Mouse (Mus musculus): ENCODE measurements at regions not wholly inside any gene's neighbourhood (a gene's known extent, or its start where the extent isn't known, plus 50 kb on each side); places are given as distances from the start of the nearest gene placed in this dataset.
"Not testable (repeated sequence)": the region's sequence is repeated elsewhere in the genome, so short reads cannot be mapped to it uniquely, and the experiment has no call there.

- dilution Hi-C loops (cut with MboI; ENCODE audit: extremely low pct_ligation_motif_present, extremely low pct_unique_long_range_greater_than_20kb, low sequenced_read_pairs); H3K27me3 ChIP-seq (replicated peaks); H3K4me3 ChIP-seq (replicated peaks in 1 of 3; ENCODE audit: low read depth in 2 of 3, low read length in 2 of 3, poor library complexity in 1 of 3); H3K9me3 ChIP-seq (replicated peaks; ENCODE audit: low read length); H3K9ac ChIP-seq (ENCODE audit: insufficient read depth, low read depth); H3K79me2 ChIP-seq (replicated peaks; ENCODE audit: control insufficient read depth, extremely low read depth, insufficient read depth, poor library complexity, severe bottlenecking); H3K4me2 ChIP-seq (ENCODE audit: insufficient read depth, low read depth, poor library complexity, severe bottlenecking); in situ Hi-C loops (cut with MboI; ENCODE audit: low pct_ligation_motif_present, low pct_unique_long_range_greater_than_20kb, low sequenced_read_pairs); H3K36me3 ChIP-seq (replicated peaks in 1 of 2; ENCODE audit: control insufficient read depth in 1 of 2, insufficient read depth in 1 of 2, low read length in 1 of 2): not testable (repeated sequence)
- TF ChIP-seq MAFK (IDR thresholded peaks at IDR 0.05; ENCODE audit: insufficient replicate concordance, low read length) (peak; percentile 31; the same call in 1 of the 2 replicates), IRF4 (IDR thresholded peaks at IDR 0.05; ENCODE audit: low read depth, low read length) (peak; percentile 33; the same call in 1 of the 2 replicates), ETS1 (conservative IDR thresholded peaks at IDR 0.05; ENCODE audit: low read depth, low read length) (peak; percentile 33; the same call in 1 of the 2 replicates), MEF2A (IDR thresholded peaks at IDR 0.05; ENCODE audit: borderline replicate concordance, low read depth, low read length) (peak; percentile 52; the same call in 1 of the 2 replicates), EP300 (IDR thresholded peaks at IDR 0.05; ENCODE audit: low read length) (peak; percentile 59; the same call in 1 of the 2 replicates)
- Histone ChIP-seq H3K27ac (ENCODE audit: insufficient read depth, low read depth) (peak overlapping the region; percentile 85; the same call in 1 of the 2 replicates), H3K4me1 (ENCODE audit: control insufficient read depth in 1 of 2, insufficient read depth in 2 of 2) (peaks cover 17 to 59% of the 10 kb centered on the region in 2 experiments; a peak in 3 of 4 replicates)
- DNase-seq (ENCODE audit: extremely low read depth): peak; percentile 39
Measured at GRCm38 (mm10) chr11:27095460-27095859, 501.7 kb upstream of the Vrk2 start.

GRCm38 (mm10) chr11:27086516-27086915, 492.7 kb upstream of the Vrk2 start:
- TF ChIP-seq EP300 (IDR thresholded peaks at IDR 0.05; ENCODE audit: low read length) (no peak), ZNF384 (IDR thresholded peaks at IDR 0.05; ENCODE audit: low read depth, low read length) (no peak), TCF12 (IDR thresholded peaks at IDR 0.05; ENCODE audit: low read depth, low read length) (no peak), CHD2 (IDR thresholded peaks at IDR 0.05; ENCODE audit: low read length) (no peak), KAT2A (IDR thresholded peaks at IDR 0.05; ENCODE audit: insufficient replicate concordance, low read length) (no peak), UBTF (IDR thresholded peaks at IDR 0.05; ENCODE audit: low read depth, low read length) (no peak), MXI1 (IDR thresholded peaks at IDR 0.05; ENCODE audit: low read depth, low read length) (no peak), JUND (conservative IDR thresholded peaks at IDR 0.05; ENCODE audit: low read depth, low read length) (no peak), ZC3H11A (IDR thresholded peaks at IDR 0.05; ENCODE audit: low read depth, low read length) (no peak)
- dilution Hi-C loops (cut with MboI; ENCODE audit: extremely low pct_ligation_motif_present, extremely low pct_unique_long_range_greater_than_20kb, low sequenced_read_pairs): no loop called here
- DNase-seq (ENCODE audit: extremely low read depth): no peak

GRCm38 (mm10) chr11:27081188-27081587, 487.4 kb upstream of the Vrk2 start:
- no peaks in the 10 kb centered on the region for H3K79me2 ChIP-seq (replicated peaks; ENCODE audit: control insufficient read depth, extremely low read depth, insufficient read depth, poor library complexity, severe bottlenecking)
- H3K9ac ChIP-seq (ENCODE audit: insufficient read depth, low read depth): no peak overlapping the region
- no peak overlapping the region for H3K4me3 ChIP-seq (replicated peaks in 1 of 3; ENCODE audit: low read depth in 2 of 3, low read length in 2 of 3, poor library complexity in 1 of 3)
- dilution Hi-C loops (cut with MboI; ENCODE audit: extremely low pct_ligation_motif_present, extremely low pct_unique_long_range_greater_than_20kb, low sequenced_read_pairs) (no loop called here), in situ Hi-C loops (cut with MboI; ENCODE audit: low pct_ligation_motif_present, low pct_unique_long_range_greater_than_20kb, low sequenced_read_pairs) (no loop called here)
- no peaks in the 10 kb centered on the region for H3K9me3 ChIP-seq (replicated peaks; ENCODE audit: low read length)
- no peaks in the 10 kb centered on the region for H3K36me3 ChIP-seq (replicated peaks in 1 of 2; ENCODE audit: control insufficient read depth in 1 of 2, insufficient read depth in 1 of 2, low read length in 1 of 2)
- TF ChIP-seq JUN (IDR thresholded peaks at IDR 0.05; ENCODE audit: insufficient read depth, low read depth, low read length) (peak; percentile 47; the same call in 1 of the 2 replicates), IRF4 (IDR thresholded peaks at IDR 0.05; ENCODE audit: low read depth, low read length) (peak; percentile 84), JUND (conservative IDR thresholded peaks at IDR 0.05; ENCODE audit: low read depth, low read length) (peak; percentile 77), BHLHE40 (IDR thresholded peaks at IDR 0.05; ENCODE audit: low read depth, low read length) (peak; percentile 41; the same call in 1 of the 2 replicates), ZC3H11A (IDR thresholded peaks at IDR 0.05; ENCODE audit: low read depth, low read length) (no peak), EP300 (IDR thresholded peaks at IDR 0.05; ENCODE audit: low read length) (peak; percentile 87), PAX5 (IDR thresholded peaks at IDR 0.05; ENCODE audit: low read length) (no peak)
- H3K4me1 ChIP-seq (ENCODE audit: control insufficient read depth in 1 of 2, insufficient read depth in 2 of 2): peaks cover 0 to 22% of the 10 kb centered on the region in 2 experiments; a peak in 2 of 4 replicates
- H3K27me3 ChIP-seq (replicated peaks): no peaks in the 10 kb centered on the region
- H3K4me2 ChIP-seq (ENCODE audit: insufficient read depth, low read depth, poor library complexity, severe bottlenecking): no peak overlapping the region
- peak; percentile 62 for DNase-seq (ENCODE audit: extremely low read depth)
- H3K27ac ChIP-seq (ENCODE audit: insufficient read depth, low read depth): no peak overlapping the region

More at GRCm38 (mm10) chr11:27086516-27086915, 492.7 kb upstream of the Vrk2 start:
- no peaks in the 10 kb centered on the region for H3K36me3 ChIP-seq (replicated peaks in 1 of 2; ENCODE audit: control insufficient read depth in 1 of 2, insufficient read depth in 1 of 2, low read length in 1 of 2)
- H3K27me3 ChIP-seq (replicated peaks): no peaks in the 10 kb centered on the region
- H3K4me1 ChIP-seq (ENCODE audit: control insufficient read depth in 1 of 2, insufficient read depth in 2 of 2): peaks cover 0 to 13% of the 10 kb centered on the region in 2 experiments; a peak in 2 of 4 replicates
- H3K4me3 ChIP-seq (replicated peaks in 1 of 3; ENCODE audit: low read depth in 2 of 3, low read length in 2 of 3, poor library complexity in 1 of 3): no peak overlapping the region
- in situ Hi-C loops (cut with MboI; ENCODE audit: low pct_ligation_motif_present, low pct_unique_long_range_greater_than_20kb, low sequenced_read_pairs): no loop called here
- H3K9ac ChIP-seq (ENCODE audit: insufficient read depth, low read depth): no peak overlapping the region
- no peaks in the 10 kb centered on the region for H3K79me2 ChIP-seq (replicated peaks; ENCODE audit: control insufficient read depth, extremely low read depth, insufficient read depth, poor library complexity, severe bottlenecking)
- no peaks in the 10 kb centered on the region for H3K9me3 ChIP-seq (replicated peaks; ENCODE audit: low read length)
- no peak overlapping the region for H3K27ac ChIP-seq (ENCODE audit: insufficient read depth, low read depth)
- H3K4me2 ChIP-seq (ENCODE audit: insufficient read depth, low read depth, poor library complexity, severe bottlenecking): no peak overlapping the region

Data from CH12.LX (cell line).